Mouse (Mus musculus) stomach, embryonic 14.5 days (tissue): ENCODE results near the gene Elf5. TPM values are rescaled to one million over a fixed set of nuclear protein-coding genes. Genes with fewer than 3 reads are reported as not detected.
A peak's percentile ranks its signal among the peaks of the same experiment; 100 is the strongest.

Experiments used
- ATAC-seq: fragments of 200-750 bp; cut with Nextera tagmentation; 2 replicates; pipeline ENCODE4 v1.8.0; 2017; ENCODE audit warnings: low read depth, moderate TSS enrichment; ENCODE audit not compliant: insufficient number of reproducible peaks, insufficient read depth, low FRiP score
- H3K27ac ChIP-seq: fragments of 300-500 bp; sonication (generic); 2 replicates; pipeline ENCODE4 v1.5.1; 2014; ENCODE audit warnings: mild to moderate bottlenecking, low read length, moderate library complexity, mixed read lengths
- H3K27me3 ChIP-seq: fragments of 300-500 bp; sonication (generic); 2 replicates; pipeline ENCODE4 v1.6.1; 2014; ENCODE audit warnings: low read length, control low read depth, mixed read lengths; ENCODE audit not compliant: control insufficient read depth, insufficient read depth
- H3K36me3 ChIP-seq: fragments of 300-500 bp; sonication (generic); 2 replicates; pipeline ENCODE4 v1.6.1; 2014; ENCODE audit warnings: mild to moderate bottlenecking, control low read depth, low read length, moderate library complexity, mixed read lengths; ENCODE audit not compliant: control insufficient read depth, insufficient read depth
- H3K4me1 ChIP-seq: fragments of 300-500 bp; sonication (generic); 2 replicates; pipeline ENCODE4 v1.6.1; 2014; ENCODE audit warnings: low read length, control low read depth, mixed read lengths; ENCODE audit not compliant: control insufficient read depth, insufficient read depth
- H3K4me2 ChIP-seq: fragments of 300-500 bp; sonication (generic); replicated peaks from 2 replicates; pipeline ENCODE4 v1.6.1; 2014; ENCODE audit warnings: low read depth, low read length, control low read depth
- H3K4me3 ChIP-seq: fragments of 300-500 bp; sonication (generic); 2 replicates; pipeline ENCODE4 v1.5.1; 2014; ENCODE audit warnings: low read depth, low read length, control low read depth
- H3K9ac ChIP-seq: fragments of 300-500 bp; sonication (generic); replicated peaks from 2 replicates; pipeline ENCODE4 v1.6.1; 2014; ENCODE audit warnings: low read depth, mild to moderate bottlenecking, control low read depth, low read length, moderate library complexity, mixed read lengths
- H3K9me3 ChIP-seq: fragments of 300-500 bp; sonication (generic); 2 replicates; pipeline ENCODE4 v1.6.1; 2016; ENCODE audit warnings: low read depth, low read length, control low read depth; ENCODE audit not compliant: control insufficient read depth
- WGBS: fragments of 180-500 bp; shearing (Covaris S2); extraction: QIAGEN DNeasy Blood & Tissue Kit; methylation state at CpG from one replicate; pipeline ENCODE4 v1.1.7; 2014; 5-methylcytosine and 5-hydroxymethylcytosine counted together
- polyA plus RNA-seq: library from polyadenylated mRNA; unstranded; fragments of >200 nt; fragmentation: Nextera tagmentation; extraction: Ambion mirVana; gene quantifications from 2 replicates; pipeline ENCODE4 v1.2.1, GENCODE M21; 2014

Gene Elf5
- polyA plus RNA-seq, 1 experiment from 2014 or later, result 3.0 TPM

DNA sequence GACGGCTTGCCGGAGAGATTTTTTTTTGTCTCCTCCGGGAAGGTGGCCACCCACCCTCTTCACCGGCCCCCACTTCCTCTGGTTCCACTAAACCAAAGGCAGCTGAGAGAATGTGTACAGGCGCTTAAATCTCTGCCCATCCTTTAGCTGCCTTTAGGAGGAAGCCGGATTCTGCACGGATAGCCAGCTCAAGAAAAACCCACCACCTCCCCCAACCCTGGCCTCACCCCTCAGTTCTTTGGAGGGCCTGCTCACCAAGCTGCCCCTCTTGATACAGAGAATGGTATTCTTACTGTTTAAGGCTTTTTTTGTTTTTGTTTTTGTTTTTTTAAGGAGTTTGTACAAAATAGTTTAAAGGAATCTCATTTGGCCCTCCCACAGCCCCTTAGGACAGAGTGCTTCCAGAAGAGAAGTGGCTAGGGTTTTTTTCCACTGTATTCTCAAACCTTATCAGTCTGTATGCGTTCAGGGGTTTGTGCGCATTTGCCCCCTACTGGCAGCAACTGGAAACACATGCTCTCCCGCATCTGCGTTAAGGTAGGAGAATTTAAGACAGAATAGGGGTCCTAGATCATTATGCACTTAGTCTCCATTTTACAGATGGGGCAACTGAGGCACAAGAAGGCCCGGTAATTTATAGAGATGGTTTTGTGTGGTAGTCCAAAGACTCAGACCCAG, 13.0 kb downstream of the Elf5 start:
- Histone ChIP-seq H3K4me2 (peak overlapping the region; percentile 24), H3K9ac (no peak overlapping the region)
- 23% methylated on average over 12 of the region's 12 CpGs for WGBS

DNA sequence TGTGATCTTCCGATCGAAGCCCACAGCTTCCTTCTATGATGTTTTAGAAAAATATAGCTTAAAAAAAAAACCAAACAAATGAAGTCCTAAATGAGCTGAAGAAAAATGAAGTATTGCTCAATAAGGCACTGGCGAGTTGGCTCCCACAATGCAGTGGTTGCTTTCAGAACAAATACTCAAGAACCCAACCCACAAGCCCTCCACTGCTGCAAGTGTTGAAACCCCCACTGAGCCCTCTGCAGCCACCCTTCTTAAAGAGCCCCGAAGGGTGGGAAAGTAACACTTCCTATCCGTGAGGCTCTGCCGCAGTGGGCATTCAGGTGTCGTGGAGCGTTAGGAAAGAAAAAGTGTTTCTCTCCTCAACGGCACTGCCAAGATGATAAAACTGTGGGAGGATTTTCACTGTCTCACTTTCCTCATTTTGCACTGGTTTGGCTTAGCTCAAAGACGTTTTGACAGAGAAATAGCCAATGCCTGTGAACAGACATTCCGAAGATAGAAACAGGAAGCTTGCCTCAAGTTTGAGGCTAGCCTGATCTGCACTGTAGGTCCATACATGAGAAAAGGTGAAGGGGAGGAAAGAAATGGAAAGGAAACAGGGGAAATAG, 14.1 kb downstream of the Elf5 start:
- WGBS, result 60% methylated on average over 11 of the region's 11 CpGs
- H3K4me3 ChIP-seq, result no peak overlapping the region
- no peak for ATAC-seq
- H3K4me1 ChIP-seq, result peaks cover 3% of the 10 kb centered on the region; the same call in 1 of the 2 replicates
- no peak overlapping the region for H3K27ac ChIP-seq
- no peak overlapping the region for H3K4me2 ChIP-seq
- no peaks in the 10 kb centered on the region for H3K27me3 ChIP-seq
- H3K9me3 ChIP-seq, result no peaks in the 10 kb centered on the region
- no peak overlapping the region for H3K9ac ChIP-seq
- H3K36me3 ChIP-seq, result no peaks in the 10 kb centered on the region

More for the DNA sequence above, 13.0 kb downstream of the Elf5 start:
- H3K36me3 ChIP-seq, result no peaks in the 10 kb centered on the region
- no peaks in the 10 kb centered on the region for H3K9me3 ChIP-seq
- peak overlapping the region; percentile 63; the same call in 1 of the 2 replicates for H3K27ac ChIP-seq
- peak; percentile 61; the same call in 1 of the 2 replicates for ATAC-seq
- peaks cover 3% of the 10 kb centered on the region; the same call in 1 of the 2 replicates for H3K4me1 ChIP-seq
- H3K4me3 ChIP-seq, result peak overlapping the region; percentile 12; the same call in 1 of the 2 replicates
- H3K27me3 ChIP-seq, result no peaks in the 10 kb centered on the region

GRCm38 (mm10) chr2:103428356-103428755, 16.9 kb downstream of the Elf5 start:
- Histone ChIP-seq H3K4me2 (no peak overlapping the region), H3K36me3 (no peaks in the 10 kb centered on the region), H3K9ac (no peak overlapping the region), H3K9me3 (no peaks in the 10 kb centered on the region), H3K4me3 (no peak overlapping the region), H3K4me1 (0 out of 2 replicates have a peak, but pooled peaks cover 3% of the 10 kb centered on the region), H3K27ac (no peak overlapping the region), H3K27me3 (no peaks in the 10 kb centered on the region)
- no peak for ATAC-seq
- whole genome bisulfite sequencing, result 73% methylated on average over 3 of the region's 3 CpGs

DNA sequence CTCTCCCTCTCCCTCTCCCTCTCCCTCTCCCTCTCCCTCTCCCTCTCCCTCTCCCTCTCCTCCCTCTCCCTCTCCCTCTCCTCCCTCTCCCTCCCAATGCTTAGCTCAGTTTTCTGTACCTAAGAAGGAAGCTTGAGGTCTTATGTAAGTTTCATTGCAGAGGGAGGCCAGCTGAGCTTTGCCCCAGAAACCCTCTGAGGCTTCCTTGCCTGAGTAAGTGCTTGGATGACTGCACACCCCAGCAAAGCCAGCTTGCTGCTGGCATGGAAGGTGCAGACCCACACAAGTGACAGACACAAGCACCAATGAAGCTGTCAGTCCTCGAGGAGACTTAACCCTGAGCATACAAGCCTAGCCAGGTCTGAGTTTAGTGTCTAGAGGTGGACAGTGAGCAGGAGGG, 19.2 kb downstream of the Elf5 start:
- Histone ChIP-seq H3K27ac (no peak overlapping the region), H3K9ac (no peak overlapping the region), H3K9me3 (no peaks in the 10 kb centered on the region), H3K4me3 (no peak overlapping the region), H3K4me2 (no peak overlapping the region), H3K27me3 (no peaks in the 10 kb centered on the region), H3K36me3 (no peaks in the 10 kb centered on the region), H3K4me1 (no peaks in the 10 kb centered on the region)
- WGBS, result 42% methylated on average over 1 of the region's 1 CpGs
- ATAC-seq, result no peak

DNA sequence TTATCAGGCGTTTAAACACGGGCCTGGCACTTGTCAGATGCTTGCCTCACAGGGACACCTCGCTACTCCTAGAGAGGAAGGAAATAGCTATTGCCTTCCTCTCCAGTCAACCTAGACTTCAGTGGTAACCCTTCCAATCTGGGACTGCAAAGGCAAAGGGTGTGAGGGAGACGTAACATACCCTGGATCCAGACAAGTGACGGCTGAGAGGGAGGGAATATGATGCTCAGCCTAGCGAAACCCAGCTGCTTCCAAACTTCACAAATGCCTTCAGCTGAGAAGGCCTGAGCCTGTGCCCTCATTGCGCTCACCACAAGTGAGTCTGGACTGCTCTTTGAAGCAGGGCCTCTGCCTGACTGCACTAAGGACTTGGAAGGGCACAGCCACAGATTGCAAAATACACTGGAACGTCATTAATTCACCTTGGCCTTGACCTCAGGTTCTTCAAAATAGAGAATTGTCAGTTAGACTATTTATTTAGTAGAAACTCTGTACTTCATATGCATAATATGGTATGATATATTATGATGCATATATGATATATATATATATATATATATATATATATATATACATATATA, 21.3 kb downstream of the Elf5 start:
- no peak overlapping the region for H3K4me3 ChIP-seq
- no peaks in the 10 kb centered on the region for H3K4me1 ChIP-seq
- 55% methylated on average over 8 of the region's 8 CpGs for WGBS
- no peak overlapping the region for H3K4me2 ChIP-seq
- no peaks in the 10 kb centered on the region for H3K27me3 ChIP-seq
- H3K9ac ChIP-seq, result no peak overlapping the region
- no peak for ATAC-seq
- H3K36me3 ChIP-seq, result no peaks in the 10 kb centered on the region
- no peak overlapping the region for H3K27ac ChIP-seq
- H3K9me3 ChIP-seq, result no peaks in the 10 kb centered on the region

DNA sequence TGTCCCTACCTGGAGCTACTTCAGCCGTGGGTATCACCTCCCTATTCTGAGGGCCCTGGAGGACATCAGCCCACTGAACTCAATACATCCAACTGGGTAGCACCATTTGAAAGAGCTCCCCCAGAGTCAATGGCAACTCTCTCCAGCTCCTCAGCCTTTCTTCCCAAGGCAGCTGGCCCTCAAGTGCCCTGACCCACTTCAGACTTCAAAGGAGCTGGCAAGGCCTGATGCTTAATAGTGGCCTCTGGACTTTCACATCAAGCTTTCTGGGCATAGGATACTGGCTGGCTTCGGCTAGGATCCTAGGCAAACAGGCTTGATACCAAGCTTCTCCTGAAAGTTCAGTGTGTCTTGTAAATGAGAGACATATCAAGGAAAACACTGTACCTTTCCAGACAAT, 23.6 kb downstream of the Elf5 start:
- Histone ChIP-seq H3K36me3 (no peaks in the 10 kb centered on the region), H3K27ac (no peak overlapping the region), H3K4me3 (no peak overlapping the region), H3K9ac (no peak overlapping the region), H3K27me3 (no peaks in the 10 kb centered on the region), H3K4me1 (0 out of 2 replicates have a peak, but pooled peaks cover 3% of the 10 kb centered on the region), H3K4me2 (no peak overlapping the region), H3K9me3 (no peaks in the 10 kb centered on the region)
- no peak for ATAC-seq
- 73% methylated on average over 2 of the region's 2 CpGs for WGBS

GRCm38 (mm10) chr2:103436534-103436933, 25.0 kb downstream of the Elf5 start:
- Histone ChIP-seq H3K4me2 (no peak overlapping the region), H3K4me3 (no peak overlapping the region), H3K9me3 (no peaks in the 10 kb centered on the region), H3K27ac (no peak overlapping the region), H3K4me1 (0 out of 2 replicates have a peak, but pooled peaks cover 3% of the 10 kb centered on the region), H3K9ac (no peak overlapping the region), H3K27me3 (no peaks in the 10 kb centered on the region), H3K36me3 (no peaks in the 10 kb centered on the region)
- ATAC-seq, result peak; percentile 28; the same call in 1 of the 2 replicates
- 51% methylated on average over 5 of the region's 5 CpGs for WGBS

GRCm38 (mm10) chr2:103439071-103439622, 27.7 kb downstream of the Elf5 start:
- WGBS, result 89% methylated on average over 11 of the region's 11 CpGs
- H3K27me3 ChIP-seq, result no peaks in the 10 kb centered on the region
- H3K4me1 ChIP-seq, result 0 out of 2 replicates have a peak, but pooled peaks cover 3% of the 10 kb centered on the region
- no peak overlapping the region for H3K4me3 ChIP-seq
- H3K27ac ChIP-seq, result no peak overlapping the region
- H3K4me2 ChIP-seq, result no peak overlapping the region
- H3K36me3 ChIP-seq, result no peaks in the 10 kb centered on the region
- no peaks in the 10 kb centered on the region for H3K9me3 ChIP-seq
- no peak for ATAC-seq
- H3K9ac ChIP-seq, result no peak overlapping the region
